Mouse (Mus musculus) embryonic fibroblast, embryonic 13.5 days (primary cell): ENCODE results near the gene Ddn.

Experiments
- CTCF ChIP-seq: IDR thresholded peaks from 2 replicates; pipeline ENCODE4 v1.5.1; 2011; ENCODE audit warnings: mild to moderate bottlenecking, control low read depth, low read length, moderate library complexity, borderline replicate concordance; ENCODE audit not compliant: insufficient read depth
- POLR2A ChIP-seq: IDR thresholded peaks from 2 replicates; pipeline ENCODE4 v1.6.1; 2011; ENCODE audit warnings: low read depth, mild to moderate bottlenecking, control low read depth, low read length, moderate library complexity

GRCm38 (mm10) chr15:98835291-98835690 is 26.0 kb upstream of the Ddn start:
- TF ChIP-seq CTCF (no peak), POLR2A (no peak)
